Mouse (Mus musculus): ENCODE measurements around the gene Gm20388. TPM values are rescaled to one million over a fixed set of nuclear protein-coding genes. Genes with fewer than 3 reads are reported as not detected.

The Gm20388 gene
- polyA plus RNA-seq, 1 experiment from 2014 or later = 12.4 TPM

DNA sequence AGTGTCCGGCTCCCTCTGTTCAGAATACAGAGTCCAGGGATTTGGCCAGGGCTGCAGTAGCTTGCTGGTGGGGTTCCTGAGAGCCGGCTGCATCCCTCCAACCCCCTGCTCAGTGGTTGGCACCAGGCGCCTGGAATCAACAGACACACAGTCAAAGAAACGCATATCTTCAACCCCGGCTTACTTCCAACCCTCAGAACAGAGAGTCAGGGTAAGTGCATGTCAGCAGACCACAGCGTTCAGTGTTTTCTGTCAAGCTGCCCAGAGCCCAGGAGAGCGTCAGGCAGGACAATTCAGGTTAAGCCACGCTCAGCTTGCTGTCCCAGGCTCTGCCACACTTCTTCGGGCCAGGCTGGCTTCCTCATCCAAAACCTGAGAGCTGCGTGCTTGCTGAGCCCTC is 1770.8 kb downstream of the Gm20388 start:
- Histone ChIP-seq H3K27me3 (replicated peaks; ENCODE audit: control insufficient read depth, insufficient read depth, low read length) (no peaks in the 10 kb centered on the region), H3K27ac (ENCODE audit: low read depth, low read length) (no peak overlapping the region), H3K4me2 (ENCODE audit: low read length) (no peak overlapping the region), H3K4me3 (ENCODE audit: low read length) (no peak overlapping the region), H3K9me3 (ENCODE audit: control insufficient read depth, low read length) (no peaks in the 10 kb centered on the region), H3K4me1 (ENCODE audit: control insufficient read depth, insufficient read depth, low read depth, low read length) (no peaks in the 10 kb centered on the region), H3K36me3 (ENCODE audit: control insufficient read depth, insufficient read depth, low read length) (no peaks in the 10 kb centered on the region), H3K9ac (ENCODE audit: low read depth, low read length) (no peak overlapping the region)
- no peak for ATAC-seq
- 63% methylated on average over 10 of the region's 10 CpGs for WGBS

DNA sequence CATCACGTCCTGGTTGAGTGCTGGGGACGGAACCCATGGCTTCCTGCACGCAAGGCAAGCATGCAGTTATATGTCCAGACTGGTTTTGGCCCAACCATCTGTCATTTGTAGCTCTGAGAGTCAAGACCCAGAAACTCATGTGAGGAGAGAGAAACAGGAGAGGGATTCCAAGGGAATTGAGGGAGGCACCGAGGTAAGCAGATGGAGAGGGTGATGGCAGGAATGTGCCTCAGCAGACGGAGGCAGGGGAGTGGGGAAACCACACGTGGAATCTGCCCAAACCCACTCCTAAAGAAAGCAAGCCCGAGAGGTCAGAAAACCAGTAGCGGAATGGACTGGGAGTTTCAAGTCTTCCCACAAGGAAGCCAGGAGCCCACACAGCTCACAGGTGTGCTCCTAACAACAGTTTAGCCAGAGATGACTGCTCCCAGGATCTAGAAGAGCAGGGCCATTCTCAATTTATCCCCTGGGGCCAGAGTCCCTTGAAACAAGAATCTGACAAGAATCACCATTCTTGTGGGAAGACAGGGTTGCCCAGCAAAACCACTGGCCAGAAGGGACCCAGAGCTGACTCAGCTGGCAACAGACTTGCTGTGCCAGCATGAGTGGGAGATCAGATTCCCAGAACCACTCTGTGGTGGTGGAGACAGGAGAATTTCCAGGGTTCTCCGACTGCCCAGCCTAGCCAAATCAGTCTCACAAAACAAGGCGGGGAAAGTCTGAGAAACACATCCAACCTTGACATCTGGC is 1772.6 kb downstream of the Gm20388 start:
- Histone ChIP-seq H3K4me1 (ENCODE audit: control insufficient read depth, insufficient read depth, low read depth, low read length) (peaks cover 10% of the 10 kb centered on the region), H3K36me3 (ENCODE audit: control insufficient read depth, insufficient read depth, low read length) (no peaks in the 10 kb centered on the region), H3K9me3 (ENCODE audit: control insufficient read depth, low read length) (no peaks in the 10 kb centered on the region), H3K27ac (ENCODE audit: low read depth, low read length) (no peak overlapping the region), H3K9ac (ENCODE audit: low read depth, low read length) (no peak overlapping the region), H3K4me3 (ENCODE audit: low read length) (no peak overlapping the region), H3K4me2 (ENCODE audit: low read length) (no peak overlapping the region), H3K27me3 (replicated peaks; ENCODE audit: control insufficient read depth, insufficient read depth, low read length) (no peaks in the 10 kb centered on the region)
- ATAC-seq = no peak
- WGBS = 80% methylated on average over 10 of the region's 10 CpGs

DNA sequence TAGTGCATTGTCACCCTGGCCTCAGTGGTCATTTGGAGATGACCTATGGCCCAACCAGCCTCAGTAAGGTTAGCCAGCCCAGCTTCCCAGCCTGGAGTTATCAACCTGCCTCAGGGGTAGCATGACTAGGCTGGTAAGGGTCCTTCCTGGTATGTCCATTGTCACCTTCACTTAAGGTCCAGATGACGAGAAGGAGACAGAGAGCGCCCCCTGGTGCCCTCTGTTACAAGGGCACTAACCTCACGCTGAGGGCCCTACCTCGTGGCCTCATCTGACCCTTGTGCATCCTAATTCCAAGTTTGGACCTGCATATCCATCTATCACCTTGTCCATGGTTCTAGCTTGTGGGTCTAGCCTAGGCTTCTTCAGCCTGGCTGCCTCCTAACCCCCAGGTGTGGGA is 1774.8 kb downstream of the Gm20388 start:
- H3K9ac ChIP-seq (ENCODE audit: low read depth, low read length) = no peak overlapping the region
- 27% methylated on average over 4 of the region's 4 CpGs for WGBS
- ATAC-seq = no peak
- H3K36me3 ChIP-seq (ENCODE audit: control insufficient read depth, insufficient read depth, low read length) = no peaks in the 10 kb centered on the region
- H3K27ac ChIP-seq (ENCODE audit: low read depth, low read length) = no peak overlapping the region
- no peak overlapping the region for H3K4me2 ChIP-seq (ENCODE audit: low read length)
- H3K4me3 ChIP-seq (ENCODE audit: low read length) = no peak overlapping the region
- H3K27me3 ChIP-seq (replicated peaks; ENCODE audit: control insufficient read depth, insufficient read depth, low read length) = no peaks in the 10 kb centered on the region
- H3K9me3 ChIP-seq (ENCODE audit: control insufficient read depth, low read length) = no peaks in the 10 kb centered on the region
- H3K4me1 ChIP-seq (ENCODE audit: control insufficient read depth, insufficient read depth, low read depth, low read length) = peaks cover 11% of the 10 kb centered on the region

DNA sequence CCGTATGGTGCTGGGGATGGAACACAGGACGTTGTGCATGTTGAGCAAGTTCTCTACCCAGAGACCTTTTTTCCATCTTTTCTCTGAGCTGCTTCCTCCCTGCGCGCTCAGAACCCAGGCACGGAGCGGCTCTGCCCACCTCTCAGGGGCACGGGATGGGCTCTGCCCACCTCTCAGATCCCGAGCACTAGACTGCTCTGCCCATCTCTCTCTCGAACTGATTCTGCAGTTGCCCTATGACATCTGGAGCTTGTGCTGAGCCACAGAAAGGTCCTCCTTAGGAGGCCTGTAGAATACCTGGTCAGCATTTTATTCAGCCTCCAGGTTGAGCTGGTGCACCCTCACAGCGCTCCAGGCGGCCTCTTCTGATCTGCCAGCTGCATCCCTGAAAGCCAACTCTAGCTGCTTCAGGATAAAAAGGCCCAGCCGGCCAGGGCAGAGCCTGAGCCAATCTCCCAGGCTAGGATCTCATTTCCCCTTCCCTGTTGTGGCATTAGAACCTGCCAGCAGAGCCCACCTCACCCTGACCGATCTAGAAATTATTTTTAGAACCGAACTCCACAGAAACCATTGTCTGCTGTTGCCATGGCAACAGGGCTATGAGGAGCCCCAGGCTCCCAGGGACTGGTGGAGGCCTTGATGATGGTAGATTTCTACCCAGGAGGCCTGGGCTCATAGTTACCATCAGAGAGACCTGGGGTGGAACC is 1777.0 kb downstream of the Gm20388 start:
- WGBS = 45% methylated on average over 14 of the region's 14 CpGs
- H3K9me3 ChIP-seq (ENCODE audit: control insufficient read depth, low read length) = no peaks in the 10 kb centered on the region
- H3K9ac ChIP-seq (ENCODE audit: low read depth, low read length) = peak overlapping the region; percentile 41; the same call in 1 of the 2 replicates
- H3K27ac ChIP-seq (ENCODE audit: low read depth, low read length) = peak overlapping the region; percentile 89
- ATAC-seq = peak; percentile 79
- no peaks in the 10 kb centered on the region for H3K36me3 ChIP-seq (ENCODE audit: control insufficient read depth, insufficient read depth, low read length)
- H3K27me3 ChIP-seq (replicated peaks; ENCODE audit: control insufficient read depth, insufficient read depth, low read length) = no peaks in the 10 kb centered on the region
- H3K4me2 ChIP-seq (ENCODE audit: low read length) = peak overlapping the region; percentile 29
- H3K4me3 ChIP-seq (ENCODE audit: low read length) = no peak overlapping the region
- peaks cover 11% of the 10 kb centered on the region for H3K4me1 ChIP-seq (ENCODE audit: control insufficient read depth, insufficient read depth, low read depth, low read length)

DNA sequence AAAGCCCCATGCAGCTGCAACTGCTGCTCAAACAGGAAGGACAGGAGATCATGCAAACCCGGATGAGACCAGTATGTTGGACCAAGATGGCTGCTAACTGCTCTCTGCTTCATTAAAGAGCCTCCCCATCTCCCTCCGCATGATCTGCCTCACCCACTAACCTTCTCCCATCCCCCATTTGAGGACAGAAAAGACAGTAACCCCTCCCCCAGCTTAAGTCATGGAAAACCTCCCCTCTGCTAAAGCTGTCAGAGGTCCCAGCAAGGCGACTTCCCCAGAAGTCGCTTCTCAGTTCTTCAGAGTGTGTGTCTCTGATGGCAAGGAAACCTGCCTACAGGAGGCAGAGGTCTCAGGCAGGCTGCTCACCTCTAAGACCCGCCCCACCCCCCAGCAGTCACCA is 1777.9 kb downstream of the Gm20388 start:
- H3K27ac ChIP-seq (ENCODE audit: low read depth, low read length) = peak overlapping the region; percentile 89
- H3K9me3 ChIP-seq (ENCODE audit: control insufficient read depth, low read length) = no peaks in the 10 kb centered on the region
- H3K36me3 ChIP-seq (ENCODE audit: control insufficient read depth, insufficient read depth, low read length) = no peaks in the 10 kb centered on the region
- ATAC-seq = no peak
- no peak overlapping the region for H3K9ac ChIP-seq (ENCODE audit: low read depth, low read length)
- no peak overlapping the region for H3K4me3 ChIP-seq (ENCODE audit: low read length)
- no peak overlapping the region for H3K4me2 ChIP-seq (ENCODE audit: low read length)
- no peaks in the 10 kb centered on the region for H3K27me3 ChIP-seq (replicated peaks; ENCODE audit: control insufficient read depth, insufficient read depth, low read length)
- H3K4me1 ChIP-seq (ENCODE audit: control insufficient read depth, insufficient read depth, low read depth, low read length) = peaks cover 11% of the 10 kb centered on the region
- WGBS = 43% methylated on average over 5 of the region's 5 CpGs

DNA sequence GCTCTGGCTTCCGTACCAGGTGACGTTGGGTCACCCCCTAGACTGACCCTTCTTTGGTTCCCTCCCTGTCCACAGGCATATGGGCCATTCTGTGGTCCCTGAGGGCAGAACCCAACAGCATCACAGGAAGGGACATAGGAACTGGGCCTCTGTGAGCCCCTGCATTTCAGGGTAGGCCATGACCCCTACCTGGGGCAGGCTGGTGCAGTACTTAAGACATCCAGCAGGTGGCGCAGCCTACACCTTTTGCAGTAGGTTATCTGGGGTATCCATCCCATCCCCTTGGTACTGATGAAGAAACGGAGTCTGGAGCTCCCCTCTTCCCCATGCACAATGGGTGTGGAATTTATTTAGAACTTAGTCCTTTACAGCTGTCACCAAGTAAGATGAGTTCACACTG is 1783.8 kb downstream of the Gm20388 start:
- no peaks in the 10 kb centered on the region for H3K36me3 ChIP-seq (ENCODE audit: control insufficient read depth, insufficient read depth, low read length)
- H3K4me1 ChIP-seq (ENCODE audit: control insufficient read depth, insufficient read depth, low read depth, low read length) = peaks cover 14% of the 10 kb centered on the region
- H3K4me2 ChIP-seq (ENCODE audit: low read length) = no peak overlapping the region
- H3K4me3 ChIP-seq (ENCODE audit: low read length) = no peak overlapping the region
- no peak overlapping the region for H3K27ac ChIP-seq (ENCODE audit: low read depth, low read length)
- no peaks in the 10 kb centered on the region for H3K9me3 ChIP-seq (ENCODE audit: control insufficient read depth, low read length)
- no peak for ATAC-seq
- H3K27me3 ChIP-seq (replicated peaks; ENCODE audit: control insufficient read depth, insufficient read depth, low read length) = no peaks in the 10 kb centered on the region
- no peak overlapping the region for H3K9ac ChIP-seq (ENCODE audit: low read depth, low read length)
- WGBS = 54% methylated on average over 4 of the region's 4 CpGs

DNA sequence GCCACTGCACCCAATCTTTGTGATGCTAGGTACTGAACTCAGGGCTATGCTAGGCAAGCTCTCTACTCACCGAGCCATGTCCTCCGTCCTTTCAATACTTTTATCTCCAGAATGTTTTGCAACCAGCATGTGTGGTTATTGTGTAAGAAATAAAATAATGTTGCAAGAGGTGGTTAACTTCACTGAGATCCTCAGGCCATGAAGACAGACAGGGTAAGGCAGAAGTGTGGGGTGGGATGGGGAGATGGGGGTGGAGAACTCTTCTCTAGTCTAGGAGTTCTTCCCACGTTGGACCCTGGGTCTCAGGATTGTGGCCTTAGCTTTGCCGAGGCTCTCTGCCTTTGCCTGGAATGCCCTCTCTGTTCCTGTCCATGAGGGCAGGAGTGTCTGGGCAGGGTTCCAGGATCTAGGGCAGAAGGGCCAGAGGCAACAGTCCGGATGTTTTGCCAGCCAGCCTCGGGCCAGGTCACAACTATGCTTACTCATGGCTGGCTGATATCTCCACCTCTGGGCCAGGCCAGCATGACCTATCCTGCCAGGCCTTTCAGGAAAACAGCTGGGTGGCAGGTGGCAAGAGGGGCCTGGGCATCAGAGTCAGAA is 1785.0 kb downstream of the Gm20388 start:
- Histone ChIP-seq H3K9ac (ENCODE audit: low read depth, low read length) (no peak overlapping the region), H3K4me2 (ENCODE audit: low read length) (no peak overlapping the region), H3K4me3 (ENCODE audit: low read length) (no peak overlapping the region), H3K27me3 (replicated peaks; ENCODE audit: control insufficient read depth, insufficient read depth, low read length) (no peaks in the 10 kb centered on the region), H3K9me3 (ENCODE audit: control insufficient read depth, low read length) (no peaks in the 10 kb centered on the region), H3K36me3 (ENCODE audit: control insufficient read depth, insufficient read depth, low read length) (no peaks in the 10 kb centered on the region), H3K27ac (ENCODE audit: low read depth, low read length) (no peak overlapping the region), H3K4me1 (ENCODE audit: control insufficient read depth, insufficient read depth, low read depth, low read length) (peaks cover 14% of the 10 kb centered on the region)
- 85% methylated on average over 6 of the region's 6 CpGs for WGBS
- ATAC-seq = no peak

DNA sequence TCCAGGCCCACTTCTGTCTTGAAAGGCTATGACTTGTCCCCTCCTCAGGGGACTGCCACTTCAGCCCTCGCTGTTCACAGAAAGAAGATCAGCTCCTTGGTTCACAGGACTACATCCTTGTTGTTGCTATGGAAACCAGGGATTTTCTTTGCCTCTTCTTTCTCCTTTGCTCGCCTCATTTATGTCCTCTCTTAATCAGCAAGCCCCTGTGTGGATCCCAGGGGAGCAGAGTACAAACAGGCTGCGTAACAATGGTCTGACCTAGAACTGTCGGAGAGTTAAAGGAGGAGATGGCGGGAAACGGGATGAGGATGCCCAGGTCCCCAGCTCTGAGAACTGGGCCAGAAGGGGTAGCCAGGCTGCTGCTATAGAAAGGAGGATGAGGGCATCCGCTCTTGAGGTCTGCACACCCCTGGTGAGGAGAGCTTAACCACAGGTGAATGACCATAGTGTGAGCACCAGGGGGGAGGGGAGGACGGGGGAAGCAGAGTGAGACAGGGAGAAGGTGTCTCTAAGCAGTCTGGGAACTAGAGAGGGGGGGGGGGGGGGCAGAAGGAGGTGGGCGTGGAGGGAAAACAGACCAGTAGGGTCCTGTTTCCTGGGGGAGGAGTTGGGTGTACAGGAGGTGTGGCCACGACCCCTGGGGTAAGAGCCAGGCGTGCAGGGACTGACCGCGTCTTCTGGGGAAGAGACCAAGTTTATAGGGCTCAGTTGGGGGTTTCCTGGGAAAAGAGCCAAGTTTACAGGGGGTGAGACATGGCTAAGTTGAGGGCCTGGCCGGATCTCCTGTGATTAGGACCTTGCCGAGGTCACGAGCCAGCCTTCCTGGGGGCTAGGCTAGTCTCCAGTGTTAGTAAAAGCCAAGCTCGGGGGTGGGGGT is 1787.3 kb downstream of the Gm20388 start:
- peak overlapping the region; percentile 48 for H3K27ac ChIP-seq (ENCODE audit: low read depth, low read length)
- ATAC-seq = peak; percentile 69
- H3K9me3 ChIP-seq (ENCODE audit: control insufficient read depth, low read length) = no peaks in the 10 kb centered on the region
- no peaks in the 10 kb centered on the region for H3K36me3 ChIP-seq (ENCODE audit: control insufficient read depth, insufficient read depth, low read length)
- peak overlapping the region; percentile 48 for H3K4me2 ChIP-seq (ENCODE audit: low read length)
- peak overlapping the region; percentile 7; the same call in 1 of the 2 replicates for H3K4me3 ChIP-seq (ENCODE audit: low read length)
- peak overlapping the region; percentile 44; the same call in 1 of the 2 replicates for H3K9ac ChIP-seq (ENCODE audit: low read depth, low read length)
- H3K4me1 ChIP-seq (ENCODE audit: control insufficient read depth, insufficient read depth, low read depth, low read length) = peaks cover 14% of the 10 kb centered on the region
- WGBS = 1% methylated on average over 16 of the region's 17 CpGs
- no peaks in the 10 kb centered on the region for H3K27me3 ChIP-seq (replicated peaks; ENCODE audit: control insufficient read depth, insufficient read depth, low read length)
